Mouse (Mus musculus) lung, postnatal 14 days (tissue): ENCODE measurements around the gene Cx3cl1.
A peak's percentile ranks its signal among the peaks of the same experiment; 100 is the strongest.

Experiments used
- DNase-seq: peaks from one replicate; pipeline ENCODE4 v3.0.0; 2021

The Cx3cl1 gene

GRCm38 (mm10) chr8:94803551-94803950 is 31.7 kb downstream of the Cx3cl1 start:
- DNase-seq: no peak

- no peak for DNase-seq
These were observed 32.9 kb downstream of the Cx3cl1 start for GRCm38 (mm10) chr8:94804546-94805340.

GRCm38 (mm10) chr8:94805811-94806210 is 34.0 kb downstream of the Cx3cl1 start:
- no peak for DNase-seq

GRCm38 (mm10) chr8:94807506-94807905 is 35.7 kb downstream of the Cx3cl1 start:
- DNase-seq: no peak

GRCm38 (mm10) chr8:94808372-94808771 is 36.6 kb downstream of the Cx3cl1 start:
- no peak for DNase-seq

GRCm38 (mm10) chr8:94810153-94810552 is 38.3 kb downstream of the Cx3cl1 start, which contains the start of gene Ccl17:
Gene Ccl17, plus strand, starts transcription at chr8:94810453.
- no peak for DNase-seq

- DNase-seq: no peak
These were observed 39.0 kb downstream of the Cx3cl1 start for GRCm38 (mm10) chr8:94810855-94811254.

GRCm38 (mm10) chr8:94811654-94812053 is 39.8 kb downstream of the Cx3cl1 start:
- no peak for DNase-seq

GRCm38 (mm10) chr8:94812645-94813098 is 40.9 kb downstream of the Cx3cl1 start:
- peak; percentile 90 for DNase-seq

GRCm38 (mm10) chr8:94814556-94814955 is 42.7 kb downstream of the Cx3cl1 start:
- DNase-seq: peak; percentile 38

GRCm38 (mm10) chr8:94817933-94818332 is 46.1 kb downstream of the Cx3cl1 start:
- no peak for DNase-seq

GRCm38 (mm10) chr8:94819671-94820179 is 47.9 kb downstream of the Cx3cl1 start:
- DNase-seq: no peak

- no peak for DNase-seq
These were observed 48.7 kb downstream of the Cx3cl1 start for GRCm38 (mm10) chr8:94820553-94820952.

- DNase-seq: no peak
These were observed 49.6 kb downstream of the Cx3cl1 start for GRCm38 (mm10) chr8:94821381-94821780.

GRCm38 (mm10) chr8:94822637-94823560 is 51.1 kb downstream of the Cx3cl1 start:
- peak; percentile 74 for DNase-seq

- no peak for DNase-seq
These were observed 53.4 kb downstream of the Cx3cl1 start for GRCm38 (mm10) chr8:94825170-94825569.

- no peak for DNase-seq
These were observed 54.4 kb downstream of the Cx3cl1 start for GRCm38 (mm10) chr8:94826210-94826609.

- no peak for DNase-seq
These were observed 56.5 kb downstream of the Cx3cl1 start for GRCm38 (mm10) chr8:94828284-94828683.
